Mouse (Mus musculus) layer of hippocampus, postnatal 25 days (tissue): Measurements from ENCODE around the gene Rhot1. TPM values are rescaled to one million over a fixed set of nuclear protein-coding genes. Genes with fewer than 3 reads are reported as not detected.
"Not testable (repeated sequence)": the region's sequence is repeated elsewhere in the genome, so short reads cannot be mapped to it uniquely, and the experiment has no call there.

Experiments
- DNase-seq, 2 experiments: peaks; one replicate each; pipeline ENCODE4 v3.0.0; 2022; ENCODE audit warnings: mixed read lengths in 2 of 2, low spot score in 1 of 2; ENCODE audit errors: extremely low spot score in 1 of 2
- total RNA-seq, 2 experiments: library from RNA; stranded (reverse); gene quantifications; 2 replicates each; pipeline ENCODE4 v1.2.3; 2021

The Rhot1 gene
- total RNA-seq, 2 experiments from 2014 or later = 68.2 to 71.2 TPM

DNA sequence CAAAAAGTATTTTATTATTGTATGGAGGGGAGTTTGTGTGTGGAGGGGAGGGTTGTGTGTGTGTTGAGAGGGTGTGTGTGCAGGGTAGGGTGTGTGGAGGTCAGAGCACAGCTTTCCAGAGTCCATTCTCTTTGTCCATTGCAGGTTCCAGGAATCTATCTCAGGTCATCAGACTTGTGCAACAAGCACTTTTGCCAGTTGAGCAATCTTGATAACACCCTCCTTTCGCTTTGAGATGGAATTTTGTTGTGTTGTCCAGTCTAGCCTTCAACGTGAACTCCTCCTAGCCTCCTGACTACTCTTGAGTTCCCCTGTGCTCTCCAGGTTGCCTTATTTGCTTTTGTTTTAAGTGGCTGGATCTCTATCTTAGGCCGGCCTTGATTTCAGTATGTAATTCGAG is 18.5 kb upstream of the Rhot1 start:
- DNase-seq = no peak

DNA sequence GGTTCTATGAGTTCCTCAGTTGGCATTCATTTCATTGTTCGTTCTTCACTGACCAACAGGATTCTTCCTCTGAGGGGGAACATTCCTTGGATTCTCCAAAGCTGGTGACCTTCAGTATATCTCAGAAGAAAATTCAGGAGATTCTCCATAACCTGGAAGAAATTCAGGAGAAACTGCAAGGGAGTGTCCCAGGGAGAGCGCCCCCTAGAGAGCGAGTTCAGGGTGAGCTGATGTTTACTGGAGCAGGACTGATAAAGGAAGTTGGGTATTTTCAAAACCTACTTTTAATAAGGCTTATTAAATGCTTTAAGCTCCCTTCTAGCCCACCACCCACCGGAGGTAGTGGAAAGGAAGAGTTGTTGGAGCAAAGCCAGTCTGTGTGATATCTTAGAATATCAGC is 15.0 kb upstream of the Rhot1 start:
- DNase-seq = no peak

DNA sequence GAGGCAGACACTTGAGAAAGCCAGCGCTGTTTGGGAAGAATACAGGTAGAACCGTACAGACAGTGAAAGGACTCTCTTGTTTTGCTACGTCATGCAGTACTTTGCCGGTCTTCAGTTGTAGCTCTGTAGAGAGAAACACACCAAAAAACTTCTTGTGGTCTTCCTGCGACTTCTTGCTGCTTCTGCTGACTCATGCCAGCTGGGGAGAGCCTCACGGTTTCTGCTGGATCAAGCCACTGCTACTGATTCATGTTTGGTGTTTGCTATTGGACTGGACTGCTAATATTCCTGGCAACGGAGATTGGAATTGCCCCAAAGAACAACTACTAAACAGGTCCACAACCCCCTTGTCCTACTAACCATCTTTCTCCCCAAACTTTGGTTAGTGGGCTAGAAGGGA is 12.5 kb upstream of the Rhot1 start:
- no peak for DNase-seq

DNA sequence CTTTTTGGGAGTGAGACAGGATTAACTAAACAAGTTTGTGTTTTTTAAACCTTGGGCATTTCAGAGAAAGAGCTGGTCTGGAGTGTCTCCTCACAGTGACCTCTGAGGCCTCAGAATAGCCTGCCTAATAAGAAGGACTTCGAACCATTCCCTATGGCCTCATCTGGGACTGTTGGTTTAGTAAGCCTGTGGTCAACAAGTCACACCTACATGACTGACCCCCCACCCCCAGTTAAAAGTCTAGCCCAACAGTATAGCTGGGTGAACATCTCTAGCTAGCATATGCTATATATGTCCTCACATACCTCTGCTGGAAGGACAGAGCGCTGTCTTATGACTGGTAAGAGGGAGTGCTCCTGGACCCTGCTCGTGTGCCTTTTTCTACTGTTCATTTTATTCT is 9.5 kb upstream of the Rhot1 start:
- no peak for DNase-seq

DNA sequence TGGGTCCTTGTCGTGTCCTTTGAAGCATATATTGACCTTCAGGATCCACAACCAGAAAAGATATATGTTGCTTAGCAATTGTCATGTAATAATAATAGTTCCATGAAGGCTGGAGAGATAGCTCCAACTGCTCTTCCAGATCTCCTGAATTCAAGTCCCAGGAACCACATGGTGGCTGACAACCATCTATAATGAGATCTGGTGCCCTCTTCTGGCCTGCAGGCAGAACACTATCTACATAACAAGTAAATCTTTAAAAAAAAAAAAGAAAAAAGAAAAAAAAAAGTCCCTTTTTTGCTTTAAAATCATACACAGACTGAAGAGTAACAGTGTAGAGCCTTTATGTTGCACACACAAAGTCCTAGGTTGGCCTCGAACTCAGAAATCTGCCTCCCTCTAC is 9.0 kb upstream of the Rhot1 start:
- DNase-seq = no peak

DNA sequence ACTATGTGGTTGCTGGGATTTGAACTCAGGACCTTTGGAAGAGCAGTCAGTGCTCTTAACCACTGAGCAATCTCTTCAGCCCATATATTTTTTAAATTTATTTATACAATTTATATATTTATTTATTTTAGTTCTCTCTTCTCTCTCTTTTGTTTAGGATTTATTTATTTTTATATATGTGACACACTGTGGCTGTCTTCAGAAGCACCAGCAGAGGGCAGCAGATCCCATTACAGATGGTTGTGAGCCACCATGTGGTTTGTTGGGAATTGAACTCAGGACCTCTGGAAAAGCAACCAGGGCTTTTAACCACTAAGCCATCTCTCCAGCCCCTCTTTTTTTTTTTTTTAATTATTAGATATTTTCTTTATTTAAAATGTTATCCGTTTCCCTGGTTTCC is 8.5 kb upstream of the Rhot1 start:
- peak in 1 of 2 experiments; percentile 11 for DNase-seq

DNA sequence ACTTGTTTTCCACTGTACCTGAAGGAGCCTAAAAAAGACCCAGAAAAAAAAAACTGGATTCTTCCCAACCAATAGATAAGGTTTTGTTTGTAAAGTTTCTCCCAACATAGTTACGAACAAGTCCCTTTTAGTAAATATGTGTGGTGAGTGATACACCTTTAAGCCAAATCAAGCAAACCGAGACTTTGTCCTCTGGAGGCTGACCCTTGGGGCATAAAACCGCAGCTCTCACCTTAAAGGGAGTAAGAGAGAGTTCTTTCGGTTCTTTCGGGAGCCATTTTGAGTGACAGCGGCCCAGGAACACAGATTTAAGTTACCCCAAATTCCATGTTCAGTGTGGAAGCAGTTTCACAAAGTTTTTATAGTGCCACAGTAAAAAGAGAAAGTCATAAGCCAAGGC is 6.5 kb upstream of the Rhot1 start:
- DNase-seq = no peak

DNA sequence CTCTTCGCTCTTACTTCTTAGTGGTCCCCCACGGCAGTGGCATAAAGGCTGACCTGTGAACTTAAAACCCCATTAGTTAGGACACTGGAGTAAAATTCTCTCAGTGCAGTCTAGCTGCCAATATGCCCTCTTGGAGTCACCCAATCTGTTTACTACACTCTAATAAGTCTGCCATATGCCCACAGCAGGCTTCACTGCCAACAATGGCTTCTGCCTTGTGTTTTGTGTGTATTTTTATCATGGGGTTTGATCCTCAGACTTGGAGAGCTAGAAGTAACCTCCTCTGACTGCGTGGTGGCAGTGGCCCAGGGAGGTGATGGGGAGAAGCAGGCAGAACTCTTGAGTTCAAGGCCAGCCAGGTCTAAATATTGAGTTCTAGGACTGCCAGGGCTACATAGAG is 4.8 kb upstream of the Rhot1 start:
- peak in 1 of 2 experiments; percentile 16 for DNase-seq

DNA sequence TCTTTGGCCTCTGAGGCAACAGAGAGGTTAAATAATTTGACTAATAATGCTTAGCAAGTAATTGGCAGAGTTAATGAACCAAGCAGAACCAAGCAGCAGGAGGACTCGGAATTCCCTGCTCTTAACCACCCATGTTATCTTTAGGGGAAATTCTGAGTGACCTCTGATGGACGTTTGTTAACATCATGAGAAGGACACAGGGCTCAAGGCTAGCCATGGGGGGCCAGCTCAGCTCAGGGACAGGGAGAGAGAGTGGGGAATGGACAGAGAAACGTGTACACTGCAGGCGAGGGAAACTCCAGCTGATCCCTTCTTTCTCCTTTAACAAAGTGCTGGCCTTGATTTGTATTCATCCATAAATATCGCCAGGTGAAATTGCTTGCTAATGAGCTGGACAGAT is 3.9 kb upstream of the Rhot1 start:
- no peak for DNase-seq

DNA sequence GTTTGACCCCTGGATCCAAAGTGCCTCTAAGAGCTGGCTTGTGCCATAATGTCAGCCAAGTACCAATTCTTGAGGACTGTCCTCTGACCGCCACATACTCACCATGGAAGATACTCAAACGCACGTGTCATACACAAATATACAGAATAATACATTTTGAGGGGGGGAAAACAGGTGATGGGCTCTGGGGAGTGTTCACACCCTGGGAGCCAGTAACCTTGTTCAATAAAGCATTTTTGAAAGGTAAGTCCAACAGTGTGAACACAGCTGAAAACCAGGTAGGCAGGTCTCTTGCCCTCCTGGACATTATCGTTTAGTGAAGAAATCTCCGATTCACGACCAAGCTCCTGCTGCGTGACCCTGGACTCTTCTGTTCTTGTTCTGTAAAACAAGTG is 357 bp upstream of the Rhot1 start:
- no peak for DNase-seq

DNA sequence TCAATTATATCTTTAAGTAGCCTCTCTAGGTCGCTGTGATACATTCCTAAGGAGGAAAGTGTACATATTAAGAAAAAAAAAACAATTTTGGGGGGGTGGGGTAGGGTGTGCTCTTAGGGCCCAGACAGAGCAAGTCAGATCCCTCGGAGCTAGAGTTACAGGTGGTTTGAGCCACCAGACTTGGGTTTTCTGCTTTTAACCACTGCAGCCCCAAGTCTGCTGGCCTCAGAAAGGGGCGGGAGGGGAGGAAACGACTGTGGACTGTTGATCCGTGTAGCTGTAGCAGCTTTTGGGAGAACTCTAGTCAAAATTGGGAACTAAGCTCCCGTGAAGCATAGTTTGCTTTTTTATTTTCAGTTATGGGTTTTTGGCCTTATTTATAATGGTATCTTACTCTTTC is 1.5 kb downstream of the Rhot1 start:
- DNase-seq = no peak

DNA sequence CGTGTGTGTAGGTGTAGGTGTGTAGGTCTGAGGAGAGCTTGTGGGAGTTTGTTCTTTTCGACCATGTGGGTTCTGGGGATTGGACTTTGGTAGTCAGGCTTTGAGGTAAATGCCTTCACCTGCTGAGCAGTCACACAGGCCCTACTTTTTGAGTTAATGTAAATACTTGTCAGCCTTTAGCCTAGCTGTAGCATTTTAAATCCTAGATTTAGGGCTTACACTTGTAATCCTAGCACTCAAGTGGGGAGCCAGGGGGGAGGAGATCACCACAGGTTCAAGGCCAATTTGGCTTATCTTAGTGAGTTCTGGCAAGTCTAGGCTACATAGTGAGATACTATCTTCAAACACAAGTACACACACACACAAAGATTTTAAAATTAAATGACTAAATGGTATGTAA is 3.5 kb downstream of the Rhot1 start:
- no peak for DNase-seq

DNA sequence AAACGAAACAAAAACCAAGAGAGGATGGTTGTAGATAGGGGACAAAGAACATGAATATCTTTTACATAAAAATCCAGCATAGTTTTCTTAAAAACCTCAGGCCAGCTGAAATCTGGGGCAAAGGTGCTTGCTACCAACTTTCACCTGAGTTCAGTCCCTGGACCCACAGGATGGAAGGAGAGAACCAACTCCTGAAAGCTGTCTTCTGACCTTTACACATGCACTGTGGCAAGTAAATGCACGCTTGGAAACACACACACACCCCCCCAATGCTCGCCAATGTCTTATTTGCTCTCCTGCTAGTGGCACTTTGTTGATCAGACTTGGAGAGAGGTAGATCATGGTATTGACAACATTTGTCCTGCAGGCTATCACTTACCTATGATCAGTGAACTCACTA is 6.5 kb downstream of the Rhot1 start:
- no peak for DNase-seq

DNA sequence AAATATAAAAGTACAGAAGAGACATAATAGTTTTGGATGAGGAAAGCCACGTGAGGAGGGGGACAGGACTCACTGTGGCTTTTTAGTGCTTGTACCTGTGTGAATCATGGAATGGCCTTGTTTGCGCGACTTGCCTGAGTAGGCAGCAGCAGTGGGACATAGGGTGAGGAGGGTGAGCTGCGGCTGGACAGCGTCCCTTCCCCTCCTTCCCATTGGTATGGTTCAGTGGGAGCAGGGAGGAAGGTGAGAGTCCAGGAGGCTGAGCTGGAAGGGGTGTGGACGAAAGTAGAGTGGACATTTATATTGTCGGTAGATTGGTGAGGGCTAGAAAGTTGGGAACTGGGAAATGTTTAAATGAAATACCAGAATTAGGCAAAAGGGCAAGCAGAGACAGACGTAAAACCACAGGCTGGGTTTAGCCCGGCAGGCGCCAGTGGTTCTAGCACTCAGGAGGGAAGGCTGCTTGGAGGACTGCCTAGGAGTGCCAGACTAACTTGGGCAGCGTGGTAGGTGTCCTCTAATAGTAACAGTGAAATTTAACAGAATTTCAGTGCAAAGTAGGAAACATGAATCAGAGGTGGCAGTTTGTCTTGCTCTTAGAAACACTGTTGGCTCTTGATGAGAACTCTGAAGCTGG is 10.0 kb downstream of the Rhot1 start:
- DNase-seq = no peak

DNA sequence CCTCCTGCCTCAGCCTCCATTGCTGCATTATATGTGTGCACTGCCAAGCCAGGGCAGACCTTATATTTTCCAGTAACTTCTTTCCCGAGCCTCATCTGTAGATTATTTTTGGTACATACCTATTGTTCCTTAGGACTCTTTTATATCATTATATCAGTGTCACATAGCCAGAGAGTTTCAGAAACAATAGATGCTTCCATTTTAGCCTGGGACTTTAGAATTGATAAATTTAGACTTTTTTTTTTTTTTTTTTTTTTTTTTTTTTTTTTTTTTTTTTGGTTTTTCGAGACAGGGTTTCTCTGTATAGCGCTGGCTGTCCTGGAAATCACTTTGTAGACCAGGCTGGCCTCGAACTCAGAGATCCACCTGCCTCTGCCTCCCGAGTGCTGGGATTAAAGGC is 21.2 kb downstream of the Rhot1 start:
- DNase-seq = not testable (repeated sequence)

DNA sequence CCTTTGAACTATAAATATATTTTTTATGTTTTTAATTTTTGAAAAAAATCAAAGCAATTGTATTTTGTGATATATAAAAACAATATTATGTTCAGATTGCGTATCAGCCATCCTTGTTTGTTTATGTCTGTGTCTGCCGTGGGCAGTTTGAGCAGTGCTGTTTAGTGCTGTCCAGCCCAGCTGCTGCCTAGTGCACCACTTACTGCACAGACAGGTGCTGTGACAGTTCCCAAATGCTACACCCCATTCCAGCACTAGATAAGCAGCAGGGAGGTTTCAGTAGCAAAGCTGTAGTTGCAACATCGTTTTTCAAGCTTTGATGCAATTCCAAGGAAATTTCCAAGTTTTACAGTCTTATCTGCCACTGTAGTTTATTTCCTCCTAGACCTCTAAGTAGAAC is 28.5 kb downstream of the Rhot1 start:
- no peak for DNase-seq

DNA sequence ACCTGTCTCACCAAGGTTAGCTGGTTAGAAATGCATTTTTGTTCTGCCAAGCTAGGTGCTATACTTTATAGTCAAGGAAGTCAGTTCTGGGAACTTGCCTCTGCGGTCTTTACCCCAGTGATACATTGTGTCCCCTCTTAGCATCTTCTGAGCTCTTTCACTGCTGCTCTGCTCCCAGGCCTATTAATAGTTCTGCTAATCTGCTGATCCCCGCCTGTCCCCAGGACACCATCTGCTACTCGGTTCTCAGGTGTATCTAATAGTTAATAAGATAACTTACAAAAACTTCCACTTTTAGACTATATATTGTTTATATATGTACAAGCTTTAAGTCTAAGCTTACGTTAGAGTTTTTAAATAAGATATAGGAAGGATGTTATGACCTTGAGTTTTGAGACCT is 29.5 kb downstream of the Rhot1 start:
- DNase-seq = no peak

DNA sequence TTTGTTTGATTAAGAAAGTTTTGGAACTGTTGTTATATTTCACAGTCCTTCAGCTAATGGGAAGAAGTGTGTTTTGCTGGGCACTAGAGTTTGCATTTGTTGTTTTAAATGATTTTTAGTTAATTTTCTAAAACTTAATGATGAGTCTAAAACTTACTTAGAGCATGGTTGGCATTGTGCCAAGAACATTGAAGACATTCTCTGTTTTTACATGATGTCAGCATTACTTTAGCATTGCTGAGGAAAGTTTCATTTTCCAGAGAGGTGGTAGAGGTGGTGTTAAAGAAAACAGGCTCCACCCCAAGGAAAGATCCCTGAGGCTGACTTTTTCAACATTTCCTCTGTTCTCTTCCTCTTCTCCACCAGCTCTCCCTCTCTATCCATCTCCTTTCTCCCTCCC is 38.2 kb downstream of the Rhot1 start:
- no peak for DNase-seq

DNA sequence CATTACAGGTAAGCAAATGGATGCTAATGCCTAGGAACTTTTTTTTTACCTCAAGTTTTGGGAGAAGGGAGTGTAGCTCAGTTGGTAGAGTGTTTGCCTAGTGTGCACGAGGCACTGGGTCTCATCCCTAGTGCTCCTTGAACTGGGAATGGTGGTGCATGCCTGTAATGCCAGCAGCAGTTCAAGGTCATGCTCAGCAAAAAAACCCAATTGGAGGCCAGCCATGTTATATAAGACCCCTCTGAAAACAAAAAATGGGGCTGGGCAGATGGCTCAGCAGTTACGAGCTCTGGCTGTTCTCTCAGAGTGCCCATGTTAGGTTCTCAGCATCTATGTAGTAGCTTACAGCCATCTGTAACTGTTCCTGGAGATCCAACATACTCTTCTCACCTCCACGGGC is 39.7 kb downstream of the Rhot1 start:
- DNase-seq = no peak

DNA sequence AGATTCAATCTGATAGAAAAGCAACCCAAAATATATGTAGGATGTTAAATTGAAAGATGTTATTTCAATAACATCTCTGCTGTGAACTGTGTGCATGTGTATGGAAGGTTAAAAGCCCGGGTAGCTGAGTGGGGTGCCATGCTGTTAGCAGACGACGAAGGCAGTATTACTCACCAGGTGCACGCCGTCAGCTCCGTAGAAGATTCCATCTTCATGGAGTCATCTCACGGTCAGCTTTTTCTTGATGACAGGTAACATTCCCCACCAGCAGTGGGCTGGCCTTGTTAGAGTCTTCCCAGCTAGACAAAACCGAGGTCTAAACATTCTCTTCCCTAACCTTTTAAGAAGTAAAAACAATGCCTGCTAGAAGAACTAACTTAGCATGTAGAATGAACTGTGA is 55.3 kb downstream of the Rhot1 start:
- no peak for DNase-seq

DNA sequence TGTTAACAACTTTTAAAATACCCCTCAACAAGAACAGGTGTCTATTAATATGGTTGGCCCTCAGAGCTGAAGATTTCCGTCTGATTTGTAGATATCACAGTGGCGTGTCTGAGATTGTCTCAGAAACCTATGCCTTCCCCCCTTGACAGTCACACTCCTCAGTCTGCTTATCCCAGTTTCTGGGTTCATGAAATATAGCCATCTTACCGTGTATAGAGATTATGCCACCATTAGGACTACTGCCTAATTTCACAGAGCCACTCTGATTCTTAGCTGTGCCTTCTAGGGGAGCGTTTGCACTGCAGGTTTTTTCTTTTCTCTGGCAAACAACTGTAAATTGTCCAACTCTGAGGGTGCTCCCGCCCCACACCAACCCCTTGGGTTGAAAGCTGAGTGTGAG is 62.3 kb downstream of the Rhot1 start:
- DNase-seq = no peak

DNA sequence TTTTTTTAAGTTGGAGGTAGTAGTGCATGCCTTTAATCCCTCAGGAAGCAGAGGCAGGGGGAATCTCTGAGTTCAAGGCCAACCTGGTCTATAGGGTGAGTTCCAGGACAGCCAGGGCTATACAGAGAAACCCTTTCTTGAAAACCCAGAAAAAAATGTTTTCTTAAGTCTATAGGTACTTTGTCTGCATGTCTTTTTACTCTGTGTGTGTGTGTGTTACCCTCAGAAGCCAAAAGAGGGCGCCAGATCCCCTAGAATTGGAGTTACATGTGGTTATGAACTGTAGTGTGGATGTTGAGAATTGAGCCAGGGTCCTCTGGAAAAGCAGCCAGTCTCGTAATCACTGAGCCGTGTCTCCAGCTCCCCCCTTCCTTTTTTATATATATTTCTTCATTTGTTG is 66.2 kb downstream of the Rhot1 start:
- no peak for DNase-seq

DNA sequence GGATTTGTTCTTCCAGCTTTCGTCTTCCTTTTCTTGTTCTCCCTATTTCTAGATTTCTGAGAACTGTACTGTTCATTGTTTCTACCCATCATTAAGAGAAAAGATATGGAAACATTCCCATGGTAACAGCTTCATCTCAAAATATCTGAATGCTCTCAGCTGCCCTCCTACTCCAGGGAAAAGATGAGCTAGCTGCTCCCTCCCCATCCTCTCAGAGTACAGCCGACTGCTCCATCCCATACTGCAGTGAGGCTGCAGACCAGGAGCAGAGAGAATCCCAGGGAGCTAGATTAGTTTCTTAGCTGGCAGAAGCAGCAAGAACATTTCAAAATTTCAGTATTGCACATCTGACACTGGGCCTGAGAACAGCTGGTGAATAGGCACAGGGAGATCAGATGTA is 69.2 kb downstream of the Rhot1 start:
- no peak for DNase-seq
